Mouse (Mus musculus): ENCODE results near the gene Gm10322.
A peak's percentile ranks its signal among the peaks of the same experiment; 100 is the strongest.

DNA sequence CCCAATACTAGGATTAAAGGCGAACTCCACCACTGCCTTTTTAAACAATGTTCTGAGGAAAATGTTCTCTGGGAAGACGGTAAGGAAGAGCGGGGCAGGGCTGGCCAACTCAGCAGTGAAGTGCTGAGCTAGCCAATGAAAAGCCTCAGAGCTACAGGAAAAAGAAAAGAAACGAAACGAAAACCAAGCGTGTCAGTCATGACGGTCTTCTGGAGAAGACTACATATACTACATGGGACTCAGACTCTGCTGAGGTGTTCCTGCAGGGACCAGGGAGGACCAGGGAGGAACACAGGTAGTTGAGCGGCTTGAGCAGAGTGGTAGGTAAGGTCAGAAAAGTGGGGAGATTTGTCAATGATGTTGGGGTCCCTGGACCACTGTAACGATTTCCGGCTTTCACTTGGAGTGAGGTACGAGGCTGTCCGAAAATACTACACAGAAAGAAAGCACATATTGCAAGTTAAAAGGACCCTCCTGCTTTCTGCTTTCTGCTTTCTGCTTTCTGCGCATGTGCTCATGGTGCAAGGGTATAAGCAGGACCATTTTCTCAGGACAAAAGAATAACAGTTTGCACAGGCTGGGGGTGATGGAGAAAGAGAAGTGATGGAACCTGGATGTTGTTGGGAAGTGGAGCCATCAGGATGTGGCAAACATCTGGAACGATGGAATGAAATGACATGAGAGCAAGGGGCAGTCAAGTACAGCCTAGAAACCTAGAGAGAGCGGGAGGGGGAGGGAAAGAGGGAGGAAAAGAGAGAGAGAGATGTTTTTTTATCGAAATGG is 21.1 kb downstream of the Gm10322 start:
- TF ChIP-seq USF1 (IDR thresholded peaks at IDR 0.05; ENCODE audit: low read depth, low read length) (no peak), EP300 (IDR thresholded peaks at IDR 0.05; ENCODE audit: low read length) (no peak; the same call in 1 of the 2 replicates), POLR2A (IDR thresholded peaks at IDR 0.05; ENCODE audit: low read depth, low read length) (peak; percentile 74), CTCF (conservative IDR thresholded peaks at IDR 0.05 in 1 of 2, IDR thresholded peaks at IDR 0.05 in 1 of 2; ENCODE audit: low read depth in 2 of 2, low read length in 2 of 2) (no peak), MYC (IDR thresholded peaks at IDR 0.05; ENCODE audit: low read depth, low read length) (no peak), ZC3H11A (IDR thresholded peaks at IDR 0.05; ENCODE audit: low read depth, low read length) (no peak), HCFC1 (IDR thresholded peaks at IDR 0.05; ENCODE audit: low read depth, low read length) (peak; percentile 32; the same call in 1 of the 2 replicates), RAD21 (IDR thresholded peaks at IDR 0.05; ENCODE audit: low read depth, low read length) (no peak), UBTF (IDR thresholded peaks at IDR 0.05; ENCODE audit: low read depth, low read length) (no peak), MAX (IDR thresholded peaks at IDR 0.05; ENCODE audit: low read length) (peak; percentile 30; the same call in 1 of the 2 replicates)
